Mouse (Mus musculus): Measurements from ENCODE around the gene Atad3a.

DNA sequence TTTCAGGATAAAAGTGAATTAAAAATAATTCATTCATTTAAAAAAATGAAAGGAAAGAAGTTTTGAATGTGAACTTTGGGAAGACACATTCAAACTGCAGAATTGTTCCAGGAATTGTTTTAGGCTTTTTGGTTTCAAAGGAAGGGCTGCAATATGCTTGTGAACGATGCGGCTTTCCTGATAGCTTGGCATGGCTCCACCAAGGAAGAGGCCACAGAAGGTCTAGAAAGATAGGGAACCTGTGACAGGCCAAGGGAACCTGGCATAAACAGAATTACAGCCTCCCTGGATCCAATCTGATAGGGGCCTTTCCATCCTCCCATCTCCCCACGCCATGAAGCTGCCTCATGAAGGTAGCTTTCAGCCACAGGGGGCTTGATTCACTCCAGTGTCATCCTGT lies 27.4 kb upstream of the Atad3a start:
- no peak for TF ChIP-seq CTCF (IDR thresholded peaks at IDR 0.05; ENCODE audit: control insufficient read depth, insufficient read depth, insufficient read length)
- no peak for TF ChIP-seq CEBPB (IDR thresholded peaks at IDR 0.05; ENCODE audit: low read depth)
- TF ChIP-seq USF1 (IDR thresholded peaks at IDR 0.05; ENCODE audit: low read depth) = no peak
- no peak for TF ChIP-seq MAX (IDR thresholded peaks at IDR 0.05)
- no peak for TF ChIP-seq MYOD1 (IDR thresholded peaks at IDR 0.05; ENCODE audit: control insufficient read depth, insufficient read length, low read depth)
- TF ChIP-seq MYOG (IDR thresholded peaks at IDR 0.05; ENCODE audit: control insufficient read depth, extremely low read depth, insufficient read length) = no peak
- TF ChIP-seq FOSL1 (IDR thresholded peaks at IDR 0.05; ENCODE audit: insufficient read depth, low read length, poor library complexity, severe bottlenecking) = no peak

Data from C2C12 (cell line).